Comparison of ENCODE assay signal across 19 mouse cellular contexts in genomic region chr16:85889778-85890177, GRCm38 (mm10). TPM values are rescaled to one million over a fixed set of nuclear protein-coding genes. Genes with fewer than 3 reads are reported as not detected.
DNase-seq lines count a peak whose midpoint lies in the region; ATAC-seq and TF ChIP-seq lines count a peak whose summit lies in the region.
"Had no signal": no experiment of that assay in that cellular context is flagged by ENCODE, and none has a peak within 500 bp of the region (broad histone marks: within the 10 kb centered on the region; RNA-seq: fewer than 3 reads in every experiment).

No protein-coding gene starts in this region.

- no peaks in the 10 kb centered on the region for H3K36me3 ChIP-seq in neural tube, embryonic 12.5 days
- H3K36me3 ChIP-seq in neural tube, embryonic 15.5 days: no peaks in the 10 kb centered on the region
- H3K36me3 ChIP-seq in forebrain, embryonic 15.5 days: no peaks in the 10 kb centered on the region
- no peaks in the 10 kb centered on the region for H3K36me3 ChIP-seq in hindbrain, postnatal 0 days (ENCODE audit: insufficient read depth, low read length)
- H3K36me3 ChIP-seq: embryonic facial prominence, embryonic 13.5 days; limb, embryonic 15.5 days had no signal

- no peak overlapping the region for H3K27ac ChIP-seq in neural tube, embryonic 12.5 days
- H3K27ac ChIP-seq in neural tube, embryonic 15.5 days (replicated peaks): no peak overlapping the region
- no peak overlapping the region for H3K27ac ChIP-seq in forebrain, embryonic 15.5 days (replicated peaks)
- no peak overlapping the region for H3K27ac ChIP-seq in hindbrain, postnatal 0 days
- H3K27ac ChIP-seq: embryonic facial prominence, embryonic 13.5 days; limb, embryonic 15.5 days had no signal

- 58% methylated on average over 5 of the region's 5 CpGs for WGBS in neural tube, embryonic 12.5 days
- 32% methylated on average over 5 of the region's 5 CpGs for WGBS in neural tube, embryonic 15.5 days
- 19% methylated on average over 5 of the region's 5 CpGs for WGBS in forebrain, embryonic 15.5 days
- WGBS in hindbrain, postnatal 0 days: 37% methylated on average over 5 of the region's 5 CpGs

- H3K27me3 ChIP-seq in neural tube, embryonic 12.5 days (replicated peaks): no peaks in the 10 kb centered on the region
- no peaks in the 10 kb centered on the region for H3K27me3 ChIP-seq in neural tube, embryonic 15.5 days (replicated peaks)
- H3K27me3 ChIP-seq in forebrain, embryonic 15.5 days: no peaks in the 10 kb centered on the region; the same call in 1 of the 2 replicates
- no peaks in the 10 kb centered on the region for H3K27me3 ChIP-seq in hindbrain, postnatal 0 days (ENCODE audit: insufficient read depth, low read length)
- H3K27me3 ChIP-seq: embryonic facial prominence, embryonic 13.5 days; limb, embryonic 15.5 days had no signal

- H3K4me1 ChIP-seq in neural tube, embryonic 12.5 days: peaks cover 5% of the 10 kb centered on the region; the same call in 1 of the 2 replicates
- peaks cover 10% of the 10 kb centered on the region for H3K4me1 ChIP-seq in neural tube, embryonic 15.5 days
- H3K4me1 ChIP-seq in forebrain, embryonic 15.5 days: peaks cover 14% of the 10 kb centered on the region
- no peaks in the 10 kb centered on the region for H3K4me1 ChIP-seq in hindbrain, postnatal 0 days (ENCODE audit: insufficient read depth, low read length)

- no peak overlapping the region for H3K4me3 ChIP-seq in neural tube, embryonic 12.5 days
- H3K4me3 ChIP-seq in neural tube, embryonic 15.5 days (replicated peaks): no peak overlapping the region
- H3K4me3 ChIP-seq in forebrain, embryonic 15.5 days: no peak overlapping the region
- H3K4me3 ChIP-seq in hindbrain, postnatal 0 days (ENCODE audit: low read length): no peak overlapping the region
- H3K4me3 ChIP-seq: embryonic facial prominence, embryonic 13.5 days; limb, embryonic 15.5 days had no signal

- H3K9ac ChIP-seq in neural tube, embryonic 12.5 days: no peak overlapping the region
- no peak overlapping the region for H3K9ac ChIP-seq in neural tube, embryonic 15.5 days (replicated peaks)
- H3K9ac ChIP-seq in forebrain, embryonic 15.5 days (replicated peaks): no peak overlapping the region
- H3K9ac ChIP-seq in hindbrain, postnatal 0 days (replicated peaks; ENCODE audit: low read length): no peak overlapping the region
- H3K9ac ChIP-seq: embryonic facial prominence, embryonic 13.5 days; limb, embryonic 15.5 days had no signal

- DNase-seq in hindbrain, postnatal 0 days (ENCODE audit: low spot score): peak; percentile 16
- peak; percentile 95 for DNase-seq in retina, postnatal 1 day
- DNase-seq in lung, postnatal 36 days: no peak
- no peak for DNase-seq in layer of hippocampus, adult 9-10 months (ENCODE audit: low spot score)
- DNase-seq: adrenal gland, postnatal 10 days; cerebellum, adult 11 months; cerebellum, postnatal 10 days; gastrocnemius, postnatal 25 days; kidney, adult 18-20 months; kidney, postnatal 10 days; lung, postnatal 10 days; thymus, adult 18-20 months; thymus, postnatal 4 days had no signal

- peak; percentile 30; the same call in 1 of the 2 replicates for ATAC-seq in neural tube, embryonic 12.5 days (ENCODE audit: low FRiP score, low read depth)
- no peak for ATAC-seq in neural tube, embryonic 15.5 days (ENCODE audit: low FRiP score)
- ATAC-seq in forebrain, embryonic 15.5 days (replicated peaks): peak; percentile 80
- no peak for ATAC-seq in hindbrain, postnatal 0 days

- no peak for TF ChIP-seq CTCF in hindbrain, postnatal 0 days (IDR thresholded peaks at IDR 0.05; ENCODE audit: low read depth)

- H3K4me2 ChIP-seq in neural tube, embryonic 12.5 days (replicated peaks): no peak overlapping the region
- H3K4me2 ChIP-seq in neural tube, embryonic 15.5 days: no peak overlapping the region
- H3K4me2 ChIP-seq in forebrain, embryonic 15.5 days (replicated peaks): no peak overlapping the region
- no peak overlapping the region for H3K4me2 ChIP-seq in hindbrain, postnatal 0 days (ENCODE audit: low read depth, low read length)
- H3K4me2 ChIP-seq: embryonic facial prominence, embryonic 13.5 days; limb, embryonic 15.5 days had no signal

- H3K9me3 ChIP-seq in neural tube, embryonic 12.5 days: no peaks in the 10 kb centered on the region
- no peaks in the 10 kb centered on the region for H3K9me3 ChIP-seq in neural tube, embryonic 15.5 days (replicated peaks)
- no peaks in the 10 kb centered on the region for H3K9me3 ChIP-seq in forebrain, embryonic 15.5 days
- no peaks in the 10 kb centered on the region for H3K9me3 ChIP-seq in hindbrain, postnatal 0 days (ENCODE audit: low read length)
- H3K9me3 ChIP-seq: embryonic facial prominence, embryonic 13.5 days; limb, embryonic 15.5 days had no signal

RNA-seq across cellular contexts. Expression of gene Adamts5, which starts 11.8 kb away (rescaled TPM):
- 3.1 and 3.4 TPM in 2 replicates for polyA plus RNA-seq in neural tube, embryonic 12.5 days (2016; fragmentation: Nextera tagmentation; extraction: Ambion mirVana)
- 4.8 and 5.0 TPM in 2 replicates for polyA plus RNA-seq in neural tube, embryonic 15.5 days (2015; fragmentation: Nextera tagmentation; extraction: Ambion mirVana)
- 1.8 and 1.9 TPM in 2 replicates for polyA plus RNA-seq in forebrain, embryonic 15.5 days (2015; fragmentation: Nextera tagmentation; extraction: Ambion mirVana)
- total RNA-seq in hindbrain, postnatal 0 days (2014; rRNA removed): 4.1 and 4.7 TPM in 2 replicates
- polyA plus RNA-seq in hindbrain, postnatal 0 days (2015; fragmentation: Nextera tagmentation; extraction: Ambion mirVana): 3.4 and 3.7 TPM in 2 replicates
- total RNA-seq: megakaryocyte-erythroid progenitor cell, adult 5-6 weeks had no signal

Comparison
In these comparisons a context has a peak if more than half of its experiments do, and no peak if none do; other contexts are left out.
1. ATAC-seq: peak in neural tube, embryonic 12.5 days (single experiment) and forebrain, embryonic 15.5 days (single experiment); none in neural tube, embryonic 15.5 days (single experiment) and hindbrain, postnatal 0 days (single experiment).
2. DNase-seq: peak in hindbrain, postnatal 0 days (single experiment) and retina, postnatal 1 day (single experiment); none in lung, postnatal 36 days (single experiment) and layer of hippocampus, adult 9-10 months (single experiment).